Mouse (Mus musculus) right cerebral cortex, postnatal 25 days (tissue): Measurements from ENCODE around the gene Fcamr.

ENCODE experiments used
- DNase-seq: peaks from one replicate; pipeline ENCODE4 v3.0.0; 2022

Fcamr gene

GRCm38 (mm10) chr1:130800602-130801001 is at the start of gene Fcamr:
Gene Fcamr, plus strand, starts transcription at chr1:130800902.
- no peak for DNase-seq

- no peak for DNase-seq
These were observed 41.0 kb upstream of the Fcamr start for GRCm38 (mm10) chr1:130759689-130760088.

GRCm38 (mm10) chr1:130761597-130761996 is 39.1 kb upstream of the Fcamr start:
- DNase-seq, result no peak

GRCm38 (mm10) chr1:130762045-130762760 is 38.5 kb upstream of the Fcamr start:
- DNase-seq, result no peak

GRCm38 (mm10) chr1:130764027-130764461 is 36.7 kb upstream of the Fcamr start:
- DNase-seq, result no peak

- no peak for DNase-seq
These were observed 33.6 kb upstream of the Fcamr start for GRCm38 (mm10) chr1:130767066-130767465.

- DNase-seq, result no peak
These were observed 30.8 kb upstream of the Fcamr start for GRCm38 (mm10) chr1:130769925-130770324.

GRCm38 (mm10) chr1:130770487-130770886 is 30.2 kb upstream of the Fcamr start:
- no peak for DNase-seq

GRCm38 (mm10) chr1:130770981-130771494 is 29.7 kb upstream of the Fcamr start:
- DNase-seq, result no peak

GRCm38 (mm10) chr1:130775234-130775633 is 25.5 kb upstream of the Fcamr start:
- DNase-seq, result no peak

GRCm38 (mm10) chr1:130775691-130776331 is 24.9 kb upstream of the Fcamr start:
- DNase-seq, result no peak

- DNase-seq, result no peak
These were observed 24.1 kb upstream of the Fcamr start for GRCm38 (mm10) chr1:130776645-130777044.

GRCm38 (mm10) chr1:130779867-130780266 is 20.8 kb upstream of the Fcamr start:
- no peak for DNase-seq

GRCm38 (mm10) chr1:130784054-130784453 is 16.6 kb upstream of the Fcamr start:
- no peak for DNase-seq

- DNase-seq, result no peak
These were observed 13.7 kb upstream of the Fcamr start for GRCm38 (mm10) chr1:130787001-130787400.

GRCm38 (mm10) chr1:130789512-130790451 is 10.9 kb upstream of the Fcamr start:
- DNase-seq, result no peak

GRCm38 (mm10) chr1:130795331-130795730 is 5.4 kb upstream of the Fcamr start:
- no peak for DNase-seq

- DNase-seq, result peak; percentile 28
These were observed 3.6 kb upstream of the Fcamr start for GRCm38 (mm10) chr1:130796967-130797684.

GRCm38 (mm10) chr1:130798037-130798436 is 2.7 kb upstream of the Fcamr start:
- DNase-seq, result no peak

GRCm38 (mm10) chr1:130798551-130798950 is 2.2 kb upstream of the Fcamr start:
- no peak for DNase-seq

- DNase-seq, result no peak
These were observed 1.3 kb upstream of the Fcamr start for GRCm38 (mm10) chr1:130799399-130799798.

GRCm38 (mm10) chr1:130801511-130801910 is 809 bp downstream of the Fcamr start:
- DNase-seq, result no peak
